Mouse (Mus musculus) heart, postnatal 25 days (tissue): ENCODE measurements at regions not wholly inside any gene's neighbourhood (a gene's known extent, or its start where the extent isn't known, plus 50 kb on each side); places are given as distances from the start of the nearest gene placed in this dataset.

Source experiments
- DNase-seq: peaks from one replicate; pipeline ENCODE4 v3.0.0; 2022; ENCODE audit warnings: low spot score
- intact Hi-C: fragments of 180-260 bp; cut with DNase I; formaldehyde crosslinking; loops from one replicate; pipeline ENCODE4 v1.15.1; 2025

- no peak for DNase-seq
- intact Hi-C loops, result no loop called here
Observed at GRCm38 (mm10) chr9:69543241-69543640, 89.8 kb downstream of the Anxa2 start.
